Mouse (Mus musculus) liver, postnatal 0 days (tissue): Measurements from ENCODE around the gene Clrn1. TPM values are rescaled to one million over a fixed set of nuclear protein-coding genes. Genes with fewer than 3 reads are reported as not detected.

Experiments used
- ATAC-seq: fragments of 200-750 bp; cut with Nextera tagmentation; 2 replicates; pipeline ENCODE4 v1.8.0; 2017; ENCODE audit warnings: mild to moderate bottlenecking, moderate library complexity
- DNase-seq: peaks from one replicate; pipeline ENCODE4 v3.0.0-alpha.2; 2016
- H3K27ac ChIP-seq: fragments of 300-500 bp; sonication (generic); 2 replicates; pipeline ENCODE4 v1.5.1; 2014; ENCODE audit warnings: antibody characterized with exemption, moderate library complexity, mild to moderate bottlenecking, low read depth
- H3K27me3 ChIP-seq: fragments of 300-500 bp; sonication (generic); 2 replicates; pipeline ENCODE4 v1.6.1; 2014; ENCODE audit warnings: low read length, control low read depth, mixed read lengths; ENCODE audit not compliant: insufficient read depth
- H3K36me3 ChIP-seq: fragments of 300-500 bp; sonication (generic); replicated peaks from 2 replicates; pipeline ENCODE4 v1.6.1; 2014; ENCODE audit warnings: mild to moderate bottlenecking, control low read depth, low read length, moderate library complexity, mixed read lengths; ENCODE audit not compliant: insufficient read depth
- H3K4me1 ChIP-seq: fragments of 300-500 bp; sonication (generic); 2 replicates; pipeline ENCODE4 v1.6.1; 2014; ENCODE audit warnings: antibody characterized with exemption, mild to moderate bottlenecking, control low read depth; ENCODE audit not compliant: insufficient read depth
- H3K4me2 ChIP-seq: fragments of 300-500 bp; sonication (generic); 2 replicates; pipeline ENCODE4 v1.6.1; 2014; ENCODE audit warnings: low read depth, mild to moderate bottlenecking, low read length, moderate library complexity, mixed read lengths
- H3K4me3 ChIP-seq: fragments of 300-500 bp; sonication (generic); 2 replicates; pipeline ENCODE4 v1.5.1; 2014; ENCODE audit warnings: low read depth, low read length
- H3K9ac ChIP-seq: fragments of 300-500 bp; sonication (generic); replicated peaks from 2 replicates; pipeline ENCODE4 v1.6.1; 2014; ENCODE audit warnings: mild to moderate bottlenecking, moderate library complexity
- H3K9me3 ChIP-seq: fragments of 300-500 bp; sonication (generic); 2 replicates; pipeline ENCODE4 v1.6.1; 2016; ENCODE audit warnings: mild to moderate bottlenecking, control low read depth, low read length, mixed read lengths
- CTCF ChIP-seq: sonication (generic); IDR thresholded peaks from 2 replicates; pipeline ENCODE4 v1.5.1; 2016; ENCODE audit warnings: antibody characterized with exemption, low read depth
- EP300 ChIP-seq: IDR thresholded peaks from 2 replicates; pipeline ENCODE4 v1.6.1; 2016; ENCODE audit warnings: antibody characterized with exemption, low read depth, mild to moderate bottlenecking
- WGBS: fragments of 180-500 bp; shearing (Covaris S2); extraction: QIAGEN DNeasy Blood & Tissue Kit; methylation state at CpG from one replicate; pipeline ENCODE4 v1.1.7; 2014; ENCODE audit not compliant: insufficient replicate concordance; 5-methylcytosine and 5-hydroxymethylcytosine counted together
- polyA plus RNA-seq: library from polyadenylated mRNA; unstranded; fragments of >200 nt; fragmentation: Nextera tagmentation; extraction: Ambion mirVana; gene quantifications from 2 replicates; pipeline ENCODE4 v1.2.1, GENCODE M21; 2015

Gene Clrn1
- polyA plus RNA-seq, 1 experiment from 2014 or later = not detected

- no peak overlapping the region for H3K27ac ChIP-seq
- no peaks in the 10 kb centered on the region for H3K36me3 ChIP-seq
- TF ChIP-seq EP300 = no peak
- TF ChIP-seq CTCF = peak; percentile 64
- H3K9me3 ChIP-seq = no peaks in the 10 kb centered on the region
- H3K4me1 ChIP-seq = no peaks in the 10 kb centered on the region
- H3K27me3 ChIP-seq = no peaks in the 10 kb centered on the region
- H3K9ac ChIP-seq = no peak overlapping the region
- 39% methylated on average over 1 of the region's 1 CpGs for WGBS
- ATAC-seq = peak; percentile 44; the same call in 1 of the 2 replicates
- DNase-seq = peak; percentile 37
- H3K4me3 ChIP-seq = no peak overlapping the region
- H3K4me2 ChIP-seq = no peak overlapping the region
Observed at GRCm38 (mm10) chr3:58843415-58843814, 41.7 kb downstream of the Clrn1 start.

- DNase-seq (no peak), ATAC-seq (no peak)
- Histone ChIP-seq H3K9me3 (no peaks in the 10 kb centered on the region), H3K36me3 (no peaks in the 10 kb centered on the region), H3K27me3 (no peaks in the 10 kb centered on the region), H3K4me1 (no peaks in the 10 kb centered on the region), H3K27ac (no peak overlapping the region), H3K4me3 (no peak overlapping the region), H3K4me2 (no peak overlapping the region), H3K9ac (no peak overlapping the region)
- 74% methylated on average over 5 of the region's 5 CpGs for WGBS
- TF ChIP-seq EP300 (no peak), CTCF (no peak)
Observed at GRCm38 (mm10) chr3:58833442-58834160, 51.5 kb downstream of the Clrn1 start.

GRCm38 (mm10) chr3:58832888-58833287 lies 52.3 kb downstream of the Clrn1 start:
- no peak overlapping the region for H3K4me3 ChIP-seq
- TF ChIP-seq EP300 (no peak), CTCF (no peak)
- 73% methylated on average over 2 of the region's 2 CpGs for WGBS
- H3K9me3 ChIP-seq = no peaks in the 10 kb centered on the region
- H3K27ac ChIP-seq = no peak overlapping the region
- no peaks in the 10 kb centered on the region for H3K4me1 ChIP-seq
- H3K9ac ChIP-seq = no peak overlapping the region
- no peaks in the 10 kb centered on the region for H3K36me3 ChIP-seq
- ATAC-seq (no peak), DNase-seq (no peak)
- no peaks in the 10 kb centered on the region for H3K27me3 ChIP-seq
- no peak overlapping the region for H3K4me2 ChIP-seq

GRCm38 (mm10) chr3:58831586-58831985 lies 53.6 kb downstream of the Clrn1 start:
- TF ChIP-seq CTCF (no peak), EP300 (no peak)
- Histone ChIP-seq H3K4me1 (no peaks in the 10 kb centered on the region), H3K27ac (no peak overlapping the region), H3K9ac (no peak overlapping the region), H3K4me2 (no peak overlapping the region), H3K4me3 (no peak overlapping the region), H3K36me3 (no peaks in the 10 kb centered on the region), H3K9me3 (no peaks in the 10 kb centered on the region), H3K27me3 (no peaks in the 10 kb centered on the region)
- WGBS = 71% methylated on average over 5 of the region's 5 CpGs
- ATAC-seq (no peak), DNase-seq (no peak)

- Histone ChIP-seq H3K27ac (no peak overlapping the region), H3K36me3 (no peaks in the 10 kb centered on the region), H3K9me3 (no peaks in the 10 kb centered on the region), H3K9ac (no peak overlapping the region), H3K4me1 (no peaks in the 10 kb centered on the region), H3K4me2 (no peak overlapping the region), H3K27me3 (no peaks in the 10 kb centered on the region), H3K4me3 (no peak overlapping the region)
- ATAC-seq (no peak), DNase-seq (no peak)
- TF ChIP-seq EP300 (no peak), CTCF (no peak)
- WGBS = 75% methylated on average over 1 of the region's 1 CpGs
Observed at GRCm38 (mm10) chr3:58829926-58830325, 55.2 kb downstream of the Clrn1 start.

- Histone ChIP-seq H3K4me2 (no peak overlapping the region), H3K9ac (no peak overlapping the region), H3K27ac (no peak overlapping the region), H3K4me1 (no peaks in the 10 kb centered on the region), H3K36me3 (no peaks in the 10 kb centered on the region), H3K27me3 (no peaks in the 10 kb centered on the region), H3K4me3 (no peak overlapping the region), H3K9me3 (no peaks in the 10 kb centered on the region)
- DNase-seq = no peak
- TF ChIP-seq EP300 = no peak
- no peak for TF ChIP-seq CTCF
- ATAC-seq = no peak
- WGBS = 70% methylated on average over 14 of the region's 14 CpGs
Observed at GRCm38 (mm10) chr3:58828366-58829153, 56.6 kb downstream of the Clrn1 start.
